Mouse (Mus musculus) heart, postnatal 10 days (tissue): ENCODE data around the gene Wipf1. TPM values are rescaled to one million over a fixed set of nuclear protein-coding genes. Genes with fewer than 3 reads are reported as not detected.

Experiments
- DNase-seq, 2 experiments: peaks; one replicate each; pipeline ENCODE4 v3.0.0; 2021
- intact Hi-C: fragments of 180-260 bp; cut with DNase I; formaldehyde crosslinking; loops from one replicate; pipeline ENCODE4 v1.15.1; 2025
- total RNA-seq, 2 experiments: library from RNA; stranded (reverse); gene quantifications; 2 replicates each; pipeline ENCODE4 v1.2.3; 2021

Gene Wipf1
- total RNA-seq, 2 experiments from 2014 or later: 22.0 to 23.1 TPM

GRCm38 (mm10) chr2:73450172-73450715 is 79.3 kb downstream of the Wipf1 start:
- intact Hi-C loops: no loop called here
- no peak for DNase-seq

- intact Hi-C loops: no loop called here
- DNase-seq: no peak
These were observed 85.5 kb downstream of the Wipf1 start for GRCm38 (mm10) chr2:73443985-73444384.

GRCm38 (mm10) chr2:73442015-73442414 is 87.5 kb downstream of the Wipf1 start:
- no peak for DNase-seq
- intact Hi-C loops: no loop called here

- intact Hi-C loops: no loop called here
- no peak for DNase-seq
These were observed 89.2 kb downstream of the Wipf1 start for GRCm38 (mm10) chr2:73440319-73440718.

GRCm38 (mm10) chr2:73436976-73437375 is 92.6 kb downstream of the Wipf1 start:
- no peak for DNase-seq

GRCm38 (mm10) chr2:73435847-73436246 is 93.7 kb downstream of the Wipf1 start:
- DNase-seq: no peak
- intact Hi-C loops: no loop called here

More at GRCm38 (mm10) chr2:73436976-73437375, 92.6 kb downstream of the Wipf1 start:
- intact Hi-C loops: no loop called here

GRCm38 (mm10) chr2:73431959-73432396 is 97.6 kb downstream of the Wipf1 start:
- intact Hi-C loops: no loop called here
- peak in 1 of 2 experiments; percentile 17 for DNase-seq

- intact Hi-C loops: no loop called here
- DNase-seq: peak in 1 of 2 experiments; percentile 23
These were observed 100.6 kb downstream of the Wipf1 start for GRCm38 (mm10) chr2:73428803-73429468.

- intact Hi-C loops: no loop called here
- peak; percentile 34 to 63 for DNase-seq
These were observed 102.2 kb downstream of the Wipf1 start for GRCm38 (mm10) chr2:73427293-73427692.

- intact Hi-C loops: no loop called here
These were observed 103.7 kb downstream of the Wipf1 start for GRCm38 (mm10) chr2:73425822-73426221.

GRCm38 (mm10) chr2:73419730-73420129 is 109.8 kb downstream of the Wipf1 start:
- DNase-seq: no peak
- intact Hi-C loops: loop anchor here (5.0 kb wide), 1 partner anchor 252 kb away; no protein-coding TSS in a partner anchor

More at GRCm38 (mm10) chr2:73425822-73426221, 103.7 kb downstream of the Wipf1 start:
- DNase-seq: no peak

- intact Hi-C loops: loop anchor here (5.0 kb wide), 1 partner anchor 252 kb away; no protein-coding TSS in a partner anchor
- DNase-seq: peak; percentile 39 to 55
These were observed 110.2 kb downstream of the Wipf1 start for GRCm38 (mm10) chr2:73419285-73419684.

- no peak for DNase-seq
- intact Hi-C loops: loop anchor here (5.0 kb wide), 1 partner anchor 249 kb away; no protein-coding TSS in a partner anchor
These were observed 113.6 kb downstream of the Wipf1 start for GRCm38 (mm10) chr2:73415892-73416291.

GRCm38 (mm10) chr2:73410076-73410475 is 119.5 kb downstream of the Wipf1 start:
- intact Hi-C loops: no loop called here
- no peak for DNase-seq

- intact Hi-C loops: no loop called here
These were observed 121.9 kb downstream of the Wipf1 start for GRCm38 (mm10) chr2:73407662-73408061.

GRCm38 (mm10) chr2:73406336-73406915 is 123.1 kb downstream of the Wipf1 start:
- no peak for DNase-seq
- intact Hi-C loops: no loop called here

More at GRCm38 (mm10) chr2:73407662-73408061, 121.9 kb downstream of the Wipf1 start:
- DNase-seq: no peak

- intact Hi-C loops: no loop called here
- no peak for DNase-seq
These were observed 124.6 kb downstream of the Wipf1 start for GRCm38 (mm10) chr2:73404980-73405379.

- intact Hi-C loops: no loop called here
- DNase-seq: no peak
These were observed 125.1 kb downstream of the Wipf1 start for GRCm38 (mm10) chr2:73404442-73404841.

GRCm38 (mm10) chr2:73403385-73404013 is 126.0 kb downstream of the Wipf1 start:
- no peak for DNase-seq
- intact Hi-C loops: no loop called here

GRCm38 (mm10) chr2:73401689-73402088 is 127.8 kb downstream of the Wipf1 start:
- DNase-seq: no peak
- intact Hi-C loops: no loop called here

GRCm38 (mm10) chr2:73397476-73397875 is 132.1 kb downstream of the Wipf1 start:
- intact Hi-C loops: no loop called here
- DNase-seq: no peak
